Mouse (Mus musculus): ENCODE measurements around the gene Itih3. TPM values are rescaled to one million over a fixed set of nuclear protein-coding genes. Genes with fewer than 3 reads are reported as not detected.

The Itih3 gene
- total and polyA plus RNA-seq, 3 experiments: not detected

DNA sequence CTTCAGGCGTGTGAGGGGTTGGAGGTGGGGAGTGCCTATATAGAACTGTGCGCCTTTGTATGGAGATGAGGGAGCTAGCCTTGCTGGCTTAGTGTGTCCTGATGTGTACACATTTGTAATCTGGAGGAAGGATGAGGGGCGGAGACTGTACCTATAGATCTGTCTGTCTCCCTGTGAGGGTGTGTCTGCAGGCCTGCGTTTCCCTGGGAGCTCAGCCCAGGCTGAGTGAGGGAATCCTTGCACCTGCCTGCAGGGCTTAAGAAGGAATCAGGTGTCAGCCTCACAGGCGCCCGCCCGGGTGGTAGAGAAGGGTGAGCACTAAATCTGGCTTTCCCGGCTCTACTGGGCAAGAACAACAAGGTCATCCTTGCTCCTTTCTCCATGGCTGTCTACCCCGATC is 43.8 kb downstream of the Itih3 start:
- H3K27me3 ChIP-seq (replicated peaks): no peaks in the 10 kb centered on the region
- H3K27ac ChIP-seq (ENCODE audit: insufficient read depth, low read depth): no peak overlapping the region
- H3K36me3 ChIP-seq (replicated peaks in 1 of 2; ENCODE audit: control insufficient read depth in 1 of 2, insufficient read depth in 1 of 2, low read length in 1 of 2): peaks cover 12 to 64% of the 10 kb centered on the region in 2 experiments
- no peak overlapping the region for H3K4me3 ChIP-seq (replicated peaks in 1 of 3; ENCODE audit: low read depth in 2 of 3, low read length in 2 of 3, poor library complexity in 1 of 3)
- no peak overlapping the region for H3K4me2 ChIP-seq (ENCODE audit: insufficient read depth, low read depth, poor library complexity, severe bottlenecking)
- dilution Hi-C loops (cut with MboI; ENCODE audit: extremely low pct_ligation_motif_present, extremely low pct_unique_long_range_greater_than_20kb, low sequenced_read_pairs): no loop called here
- no peak overlapping the region for H3K9ac ChIP-seq (ENCODE audit: insufficient read depth, low read depth)
- no peak for DNase-seq (ENCODE audit: extremely low read depth)
- peaks cover 0 to 3% of the 10 kb centered on the region in 2 experiments; a peak in 2 of 4 replicates for H3K4me1 ChIP-seq (ENCODE audit: control insufficient read depth in 1 of 2, insufficient read depth in 2 of 2)
- H3K79me2 ChIP-seq (replicated peaks; ENCODE audit: control insufficient read depth, extremely low read depth, insufficient read depth, poor library complexity, severe bottlenecking): no peaks in the 10 kb centered on the region
- no peaks in the 10 kb centered on the region for H3K9me3 ChIP-seq (replicated peaks; ENCODE audit: low read length)
- in situ Hi-C loops (cut with MboI; ENCODE audit: low pct_ligation_motif_present, low pct_unique_long_range_greater_than_20kb, low sequenced_read_pairs): no loop called here
- TF ChIP-seq MAX (IDR thresholded peaks at IDR 0.05; ENCODE audit: low read length) (no peak), ZC3H11A (IDR thresholded peaks at IDR 0.05; ENCODE audit: low read depth, low read length) (no peak), CHD1 (IDR thresholded peaks at IDR 0.05; ENCODE audit: low read depth, low read length) (no peak), GABPA (IDR thresholded peaks at IDR 0.05; ENCODE audit: insufficient replicate concordance, low read depth, low read length) (no peak), MXI1 (IDR thresholded peaks at IDR 0.05; ENCODE audit: low read depth, low read length) (no peak), PAX5 (IDR thresholded peaks at IDR 0.05; ENCODE audit: low read length) (no peak), SIN3A (IDR thresholded peaks at IDR 0.05; ENCODE audit: low read length) (no peak), TBP (conservative IDR thresholded peaks at IDR 0.05; ENCODE audit: low read depth, low read length) (no peak), RAD21 (IDR thresholded peaks at IDR 0.05; ENCODE audit: low read depth, low read length) (no peak), EP300 (IDR thresholded peaks at IDR 0.05; ENCODE audit: low read length) (no peak), BHLHE40 (IDR thresholded peaks at IDR 0.05; ENCODE audit: low read depth, low read length) (no peak), MEF2A (IDR thresholded peaks at IDR 0.05; ENCODE audit: borderline replicate concordance, low read depth, low read length) (no peak)

DNA sequence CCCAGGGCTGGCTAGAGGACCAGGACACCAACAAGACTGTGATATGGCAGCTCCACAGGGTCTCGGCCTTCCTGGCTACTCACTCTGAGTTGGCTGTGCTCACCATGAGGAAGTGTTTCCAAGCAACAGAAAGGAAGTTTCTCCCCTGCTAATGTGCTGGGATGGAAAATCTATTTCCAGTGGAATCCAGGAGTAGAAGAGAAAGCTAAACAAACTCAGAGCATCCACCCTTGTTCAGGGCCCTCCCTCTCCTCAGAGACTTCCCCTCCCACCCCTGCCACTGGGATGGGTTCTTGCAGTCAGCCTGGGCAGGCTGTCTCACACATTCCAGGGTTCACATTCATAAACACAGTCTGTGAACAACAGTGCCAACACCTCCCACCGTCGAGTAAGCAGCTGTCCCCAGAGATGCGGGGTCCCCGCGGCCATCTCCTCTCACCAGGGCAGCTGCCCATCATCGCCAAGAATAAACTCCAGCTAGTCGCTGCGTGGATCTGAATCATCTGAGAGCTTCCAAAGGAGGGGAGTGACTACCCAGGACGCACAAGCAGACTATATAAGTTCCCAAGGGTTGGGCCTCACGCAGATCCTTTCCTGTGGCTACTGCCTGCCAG is 44.5 kb downstream of the Itih3 start, which contains the start of gene Mustn1:
Gene Mustn1, plus strand, starts transcription at position 243 of the 614 bp plus-strand sequence.
- no peak within 1 kb of the TSS for H3K4me2 ChIP-seq (ENCODE audit: insufficient read depth, low read depth, poor library complexity, severe bottlenecking)
- H3K4me3 ChIP-seq (replicated peaks in 1 of 3; ENCODE audit: low read depth in 2 of 3, low read length in 2 of 3, poor library complexity in 1 of 3): no peak within 1 kb of the TSS
- dilution Hi-C loops (cut with MboI; ENCODE audit: extremely low pct_ligation_motif_present, extremely low pct_unique_long_range_greater_than_20kb, low sequenced_read_pairs) (no loop called here), in situ Hi-C loops (cut with MboI; ENCODE audit: low pct_ligation_motif_present, low pct_unique_long_range_greater_than_20kb, low sequenced_read_pairs) (no loop called here)
- no peak for DNase-seq (ENCODE audit: extremely low read depth)
- H3K9ac ChIP-seq (ENCODE audit: insufficient read depth, low read depth): no peak within 1 kb of the TSS
- TF ChIP-seq CHD1 (IDR thresholded peaks at IDR 0.05; ENCODE audit: low read depth, low read length) (no peak), ETS1 (conservative IDR thresholded peaks at IDR 0.05; ENCODE audit: low read depth, low read length) (no peak), BHLHE40 (IDR thresholded peaks at IDR 0.05; ENCODE audit: low read depth, low read length) (no peak), MAX (IDR thresholded peaks at IDR 0.05; ENCODE audit: low read length) (no peak), HCFC1 (IDR thresholded peaks at IDR 0.05; ENCODE audit: low read depth, low read length) (no peak), PAX5 (IDR thresholded peaks at IDR 0.05; ENCODE audit: low read length) (no peak), KAT2A (IDR thresholded peaks at IDR 0.05; ENCODE audit: insufficient replicate concordance, low read length) (no peak), TCF12 (IDR thresholded peaks at IDR 0.05; ENCODE audit: low read depth, low read length) (no peak), NRF1 (IDR thresholded peaks at IDR 0.05; ENCODE audit: low read depth, low read length) (no peak), TBP (conservative IDR thresholded peaks at IDR 0.05; ENCODE audit: low read depth, low read length) (no peak), JUND (conservative IDR thresholded peaks at IDR 0.05; ENCODE audit: low read depth, low read length) (no peak), EP300 (IDR thresholded peaks at IDR 0.05; ENCODE audit: low read length) (no peak)
- peaks cover 19 to 71% of the 10 kb centered on the region in 2 experiments for H3K36me3 ChIP-seq (replicated peaks in 1 of 2; ENCODE audit: control insufficient read depth in 1 of 2, insufficient read depth in 1 of 2, low read length in 1 of 2)
- H3K27me3 ChIP-seq (replicated peaks): no peaks in the 10 kb centered on the region
- H3K27ac ChIP-seq (ENCODE audit: insufficient read depth, low read depth): no peak within 1 kb of the TSS
- no peaks in the 10 kb centered on the region for H3K79me2 ChIP-seq (replicated peaks; ENCODE audit: control insufficient read depth, extremely low read depth, insufficient read depth, poor library complexity, severe bottlenecking)
- H3K9me3 ChIP-seq (replicated peaks; ENCODE audit: low read length): no peaks in the 10 kb centered on the region
- H3K4me1 ChIP-seq (ENCODE audit: control insufficient read depth in 1 of 2, insufficient read depth in 2 of 2): peaks cover 0 to 3% of the 10 kb centered on the region in 2 experiments; a peak in 2 of 4 replicates
